Mouse (Mus musculus) midbrain, embryonic 15.5 days (tissue): ENCODE measurements at regions not wholly inside any gene's neighbourhood (a gene's known extent, or its start where the extent isn't known, plus 50 kb on each side); places are given as distances from the start of the nearest gene placed in this dataset.

Source experiments
- ATAC-seq: fragments of 200-750 bp; cut with Nextera tagmentation; replicated peaks from 2 replicates; pipeline ENCODE4 v1.8.0; 2017; ENCODE audit warnings: moderate TSS enrichment
- H3K27ac ChIP-seq: fragments of 300-500 bp; sonication (generic); 2 replicates; pipeline ENCODE4 v1.5.1; 2015; ENCODE audit warnings: mild to moderate bottlenecking, inconsistent platforms
- H3K27me3 ChIP-seq: fragments of 300-500 bp; sonication (generic); replicated peaks from 2 replicates; pipeline ENCODE4 v1.6.1; 2015; ENCODE audit warnings: inconsistent platforms
- H3K36me3 ChIP-seq: fragments of 300-500 bp; sonication (generic); replicated peaks from 2 replicates; pipeline ENCODE4 v1.6.1; 2015; ENCODE audit warnings: inconsistent platforms
- H3K4me1 ChIP-seq: fragments of 300-500 bp; sonication (generic); 2 replicates; pipeline ENCODE4 v1.6.1; 2015; ENCODE audit warnings: inconsistent platforms
- H3K4me2 ChIP-seq: fragments of 300-500 bp; sonication (generic); 2 replicates; pipeline ENCODE4 v1.6.1; 2015; ENCODE audit warnings: inconsistent platforms, mild to moderate bottlenecking, moderate library complexity
- H3K4me3 ChIP-seq: fragments of 300-500 bp; sonication (generic); 2 replicates; pipeline ENCODE4 v1.5.1; 2015; ENCODE audit warnings: mild to moderate bottlenecking, inconsistent platforms
- H3K9ac ChIP-seq: fragments of 300-500 bp; sonication (generic); 2 replicates; pipeline ENCODE4 v1.6.1; 2015; ENCODE audit warnings: mild to moderate bottlenecking, inconsistent platforms
- H3K9me3 ChIP-seq: fragments of 300-500 bp; sonication (generic); 2 replicates; pipeline ENCODE4 v1.6.1; 2016; ENCODE audit warnings: inconsistent platforms
- WGBS: fragments of 180-500 bp; shearing (Covaris S2); methylation state at CpG from one replicate; pipeline ENCODE4 v1.1.7; 2015; ENCODE audit warnings: mixed read lengths; 5-methylcytosine and 5-hydroxymethylcytosine counted together

DNA sequence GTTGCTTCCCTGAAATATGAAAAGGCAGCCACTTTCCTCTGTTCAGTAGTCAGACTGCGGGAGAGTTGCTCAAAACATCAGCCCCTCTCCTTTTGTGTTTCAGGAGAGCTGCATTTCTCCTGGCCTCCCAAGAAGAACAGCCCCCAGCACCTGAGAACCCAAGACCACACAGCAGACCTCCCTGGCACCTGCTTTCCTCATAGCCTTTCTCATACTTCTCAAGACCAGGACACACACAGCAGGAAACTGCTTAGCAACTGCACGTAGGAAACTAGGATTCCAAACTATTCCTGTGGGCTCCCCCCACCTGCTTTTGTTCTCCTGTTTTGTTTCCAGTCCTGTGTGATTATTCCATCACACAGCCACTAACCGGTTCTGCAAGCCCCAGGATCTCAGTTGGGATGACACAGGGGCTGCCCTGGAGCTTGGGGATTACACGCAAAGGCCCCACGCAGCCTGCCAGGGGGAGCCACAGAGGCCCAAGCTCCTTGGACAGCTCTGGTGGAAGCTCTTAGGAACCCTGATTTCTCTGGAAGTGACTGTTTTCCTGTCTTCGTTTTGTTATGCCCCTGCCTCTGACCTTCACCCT, 519.6 kb upstream of the Klf4 start:
- H3K4me1 ChIP-seq: peaks cover 5% of the 10 kb centered on the region; the same call in 1 of the 2 replicates
- 17% methylated on average over 6 of the region's 6 CpGs for WGBS
- no peaks in the 10 kb centered on the region for H3K27me3 ChIP-seq
- ATAC-seq: no peak
- no peaks in the 10 kb centered on the region for H3K9me3 ChIP-seq
- no peak overlapping the region for H3K9ac ChIP-seq
- no peak overlapping the region for H3K27ac ChIP-seq
- no peaks in the 10 kb centered on the region for H3K36me3 ChIP-seq
- no peak overlapping the region for H3K4me3 ChIP-seq
- H3K4me2 ChIP-seq: no peak overlapping the region

DNA sequence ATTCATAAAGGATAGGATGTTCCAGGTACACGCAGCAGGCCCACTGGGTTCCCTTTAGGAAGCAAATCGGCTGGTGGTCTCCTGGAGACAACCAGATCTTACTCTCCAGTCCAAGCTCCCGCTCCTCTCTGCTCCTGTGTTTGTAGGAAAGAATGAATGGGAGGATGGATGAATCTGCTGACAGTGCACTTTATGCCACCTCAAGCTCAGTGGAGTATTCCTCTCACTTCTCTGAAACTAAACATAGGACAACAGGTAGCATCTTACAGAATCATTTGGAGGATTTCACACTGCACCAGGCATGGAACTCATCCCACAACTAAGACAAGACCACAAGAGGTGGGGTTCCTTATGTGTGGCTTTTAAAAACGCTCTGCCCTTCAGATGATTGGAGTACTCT, 507.1 kb upstream of the Klf4 start:
- Histone ChIP-seq H3K27me3 (no peaks in the 10 kb centered on the region), H3K4me1 (no peaks in the 10 kb centered on the region), H3K9me3 (no peaks in the 10 kb centered on the region), H3K9ac (no peak overlapping the region), H3K4me2 (no peak overlapping the region), H3K4me3 (no peak overlapping the region), H3K36me3 (no peaks in the 10 kb centered on the region), H3K27ac (no peak overlapping the region)
- no peak for ATAC-seq
- WGBS: 93% methylated on average over 4 of the region's 4 CpGs

GRCm38 (mm10) chr4:56036334-56036733, 504.1 kb upstream of the Klf4 start:
- Histone ChIP-seq H3K4me1 (no peaks in the 10 kb centered on the region), H3K27me3 (no peaks in the 10 kb centered on the region), H3K27ac (no peak overlapping the region), H3K36me3 (no peaks in the 10 kb centered on the region), H3K9me3 (no peaks in the 10 kb centered on the region), H3K4me3 (no peak overlapping the region), H3K4me2 (no peak overlapping the region), H3K9ac (no peak overlapping the region)
- 88% methylated on average over 6 of the region's 6 CpGs for WGBS
- no peak for ATAC-seq

GRCm38 (mm10) chr4:56035543-56035942, 503.3 kb upstream of the Klf4 start:
- Histone ChIP-seq H3K27ac (no peak overlapping the region), H3K4me3 (no peak overlapping the region), H3K4me2 (no peak overlapping the region), H3K4me1 (no peaks in the 10 kb centered on the region), H3K27me3 (no peaks in the 10 kb centered on the region), H3K9me3 (no peaks in the 10 kb centered on the region), H3K36me3 (no peaks in the 10 kb centered on the region), H3K9ac (no peak overlapping the region)
- peak; percentile 69 for ATAC-seq
- 64% methylated on average over 5 of the region's 5 CpGs for WGBS

GRCm38 (mm10) chr4:56028441-56028840, 496.2 kb upstream of the Klf4 start:
- WGBS: 69% methylated on average over 3 of the region's 3 CpGs
- no peak overlapping the region for H3K27ac ChIP-seq
- H3K36me3 ChIP-seq: no peaks in the 10 kb centered on the region
- no peaks in the 10 kb centered on the region for H3K9me3 ChIP-seq
- H3K4me2 ChIP-seq: no peak overlapping the region
- no peak overlapping the region for H3K9ac ChIP-seq
- no peaks in the 10 kb centered on the region for H3K4me1 ChIP-seq
- no peak for ATAC-seq
- H3K4me3 ChIP-seq: no peak overlapping the region
- no peaks in the 10 kb centered on the region for H3K27me3 ChIP-seq

DNA sequence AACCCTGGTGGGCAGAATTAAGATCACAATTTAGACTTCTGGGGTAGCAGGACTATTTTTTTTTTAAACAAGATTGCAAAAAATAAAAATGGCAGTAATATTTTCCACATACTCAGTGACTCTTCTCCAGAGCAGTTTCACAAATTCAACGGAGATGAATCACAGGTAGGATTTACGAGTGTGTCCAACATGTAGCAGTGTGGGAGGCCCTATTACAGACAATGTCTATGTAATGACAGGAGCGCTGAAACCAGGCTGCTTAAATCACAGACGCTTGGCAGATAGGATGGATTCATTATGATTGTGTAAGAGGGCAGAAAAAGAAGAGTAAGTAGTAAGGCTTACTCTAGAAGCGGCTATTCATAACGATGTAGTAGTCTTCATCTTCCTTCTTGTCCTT, 495.0 kb upstream of the Klf4 start:
- ATAC-seq: no peak
- 92% methylated on average over 6 of the region's 6 CpGs for WGBS
- H3K27ac ChIP-seq: no peak overlapping the region
- H3K4me3 ChIP-seq: no peak overlapping the region
- H3K9ac ChIP-seq: no peak overlapping the region
- H3K36me3 ChIP-seq: no peaks in the 10 kb centered on the region
- H3K9me3 ChIP-seq: no peaks in the 10 kb centered on the region
- no peak overlapping the region for H3K4me2 ChIP-seq
- H3K4me1 ChIP-seq: no peaks in the 10 kb centered on the region
- no peaks in the 10 kb centered on the region for H3K27me3 ChIP-seq

DNA sequence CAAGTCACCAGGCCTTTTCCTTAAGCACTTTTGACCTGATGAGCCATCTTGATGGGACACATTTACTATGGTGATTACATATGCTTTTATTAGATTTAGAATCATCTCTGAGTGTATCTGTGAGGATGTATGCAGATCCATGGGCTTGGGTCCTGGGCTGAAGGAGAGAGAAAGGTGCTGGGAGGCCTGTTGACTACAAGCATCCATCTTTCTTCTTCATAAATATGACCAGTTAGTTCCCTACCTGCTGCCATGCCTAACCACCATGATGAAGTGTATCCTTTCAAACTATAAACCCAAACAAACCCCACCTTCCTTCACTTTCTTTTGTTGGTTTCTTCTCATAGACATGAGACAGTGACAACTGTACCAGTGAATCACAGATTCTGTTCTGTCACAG, 492.2 kb upstream of the Klf4 start:
- no peak for ATAC-seq

GRCm38 (mm10) chr4:56018212-56018611, 485.9 kb upstream of the Klf4 start:
- H3K27ac ChIP-seq: no peak overlapping the region
- WGBS: 96% methylated on average over 8 of the region's 8 CpGs
- ATAC-seq: no peak
- H3K36me3 ChIP-seq: no peaks in the 10 kb centered on the region
- no peak overlapping the region for H3K9ac ChIP-seq
- no peaks in the 10 kb centered on the region for H3K4me1 ChIP-seq
- H3K27me3 ChIP-seq: no peaks in the 10 kb centered on the region
- H3K9me3 ChIP-seq: no peaks in the 10 kb centered on the region
- no peak overlapping the region for H3K4me2 ChIP-seq
- no peak overlapping the region for H3K4me3 ChIP-seq

More for the DNA sequence above, 492.2 kb upstream of the Klf4 start:
- Histone ChIP-seq H3K9me3 (no peaks in the 10 kb centered on the region), H3K4me2 (no peak overlapping the region), H3K9ac (no peak overlapping the region), H3K27me3 (no peaks in the 10 kb centered on the region), H3K36me3 (no peaks in the 10 kb centered on the region), H3K27ac (no peak overlapping the region), H3K4me3 (no peak overlapping the region), H3K4me1 (no peaks in the 10 kb centered on the region)

DNA sequence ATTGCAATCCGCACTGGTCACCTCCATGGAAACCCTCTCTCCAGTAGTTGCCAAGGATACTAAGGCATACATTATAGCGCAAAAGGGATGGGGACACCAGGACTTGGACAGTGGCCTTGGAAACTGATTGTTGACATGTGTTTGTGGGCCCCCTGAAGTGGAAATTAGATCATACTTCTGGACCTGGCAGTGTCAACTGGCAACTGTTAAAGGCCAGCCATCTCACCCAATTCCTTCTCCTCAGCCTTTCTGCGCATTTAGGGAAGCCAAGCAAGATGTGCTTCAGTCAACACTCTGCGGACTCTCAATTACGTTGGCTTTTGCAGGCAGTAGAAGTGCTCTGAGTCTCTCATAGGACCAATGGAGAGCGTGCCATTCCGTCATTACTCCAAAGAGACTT, 483.2 kb upstream of the Klf4 start:
- no peak for ATAC-seq
- H3K4me3 ChIP-seq: no peak overlapping the region
- no peaks in the 10 kb centered on the region for H3K27me3 ChIP-seq
- H3K4me1 ChIP-seq: no peaks in the 10 kb centered on the region
- H3K4me2 ChIP-seq: no peak overlapping the region
- 89% methylated on average over 7 of the region's 7 CpGs for WGBS
- no peak overlapping the region for H3K9ac ChIP-seq
- no peaks in the 10 kb centered on the region for H3K36me3 ChIP-seq
- H3K9me3 ChIP-seq: no peaks in the 10 kb centered on the region
- no peak overlapping the region for H3K27ac ChIP-seq

DNA sequence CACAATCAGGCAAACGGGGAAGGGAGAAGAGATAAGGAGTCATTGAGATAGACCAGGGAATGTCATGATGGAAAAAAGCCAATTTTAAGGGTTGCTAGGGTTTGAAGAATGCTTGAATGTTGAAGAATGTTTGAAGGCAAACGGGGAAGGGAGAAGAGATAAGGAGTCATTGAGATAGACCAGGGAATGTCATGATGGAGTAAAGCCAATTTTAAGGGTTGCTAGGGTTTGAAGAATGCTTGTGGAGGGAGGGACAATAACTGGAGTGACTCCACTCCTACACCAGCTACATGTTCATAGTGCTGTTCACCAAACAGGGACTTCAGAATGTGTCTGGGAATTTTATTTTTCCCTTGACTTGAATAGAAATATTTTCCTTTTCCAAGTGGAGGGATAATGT, 476.0 kb upstream of the Klf4 start:
- no peaks in the 10 kb centered on the region for H3K9me3 ChIP-seq
- 84% methylated on average over 2 of the region's 2 CpGs for WGBS
- ATAC-seq: no peak

DNA sequence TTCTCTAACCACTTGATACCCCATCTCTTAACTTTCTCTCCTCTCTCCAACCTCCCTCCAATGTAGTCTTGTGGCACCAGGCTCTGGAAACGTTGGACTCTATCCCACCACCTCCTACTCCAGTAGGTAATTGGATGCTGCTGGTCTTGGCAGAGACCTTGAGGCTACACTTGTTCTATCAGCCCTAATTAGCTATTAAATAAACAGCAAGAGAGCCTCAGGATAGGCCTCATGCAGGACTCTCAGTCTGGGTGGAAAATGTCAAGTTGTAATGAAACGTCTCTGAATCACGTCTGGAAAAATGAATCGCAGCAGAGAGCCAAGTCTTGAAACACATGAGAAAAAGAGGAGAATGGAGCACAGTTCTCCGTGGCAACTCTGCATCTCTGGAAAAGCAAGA, 472.0 kb upstream of the Klf4 start:
- no peaks in the 10 kb centered on the region for H3K36me3 ChIP-seq
- no peaks in the 10 kb centered on the region for H3K27me3 ChIP-seq
- no peaks in the 10 kb centered on the region for H3K4me1 ChIP-seq
- WGBS: 70% methylated on average over 5 of the region's 5 CpGs
- H3K4me2 ChIP-seq: no peak overlapping the region
- ATAC-seq: no peak
- no peak overlapping the region for H3K9ac ChIP-seq
- H3K9me3 ChIP-seq: no peaks in the 10 kb centered on the region
- no peak overlapping the region for H3K27ac ChIP-seq
- no peak overlapping the region for H3K4me3 ChIP-seq

More for the DNA sequence above, 476.0 kb upstream of the Klf4 start:
- Histone ChIP-seq H3K36me3 (no peaks in the 10 kb centered on the region), H3K27me3 (no peaks in the 10 kb centered on the region), H3K9ac (no peak overlapping the region), H3K4me3 (no peak overlapping the region), H3K4me1 (no peaks in the 10 kb centered on the region), H3K4me2 (no peak overlapping the region), H3K27ac (no peak overlapping the region)

DNA sequence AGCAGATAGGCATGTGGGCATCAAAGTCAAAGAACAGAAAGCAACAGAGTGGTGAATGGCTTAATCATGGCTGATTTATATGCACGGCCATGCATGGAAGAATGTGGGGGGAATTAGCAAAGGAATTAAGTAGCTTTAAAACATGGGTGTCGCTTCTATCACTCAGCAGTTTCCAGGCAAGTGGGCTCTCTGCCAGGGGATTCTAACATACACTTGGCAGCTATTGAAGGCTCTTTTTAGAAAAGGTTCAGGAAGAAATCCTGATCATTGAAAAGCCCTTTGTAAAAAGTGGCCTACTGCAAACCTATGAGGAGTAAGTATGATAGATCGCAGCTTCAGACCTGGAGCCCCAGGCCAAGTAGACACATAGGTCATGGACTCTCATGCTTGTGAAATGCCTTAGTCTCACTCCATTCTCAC, 469.1 kb upstream of the Klf4 start:
- Histone ChIP-seq H3K4me1 (no peaks in the 10 kb centered on the region), H3K27ac (no peak overlapping the region), H3K9me3 (no peaks in the 10 kb centered on the region), H3K36me3 (no peaks in the 10 kb centered on the region), H3K27me3 (no peaks in the 10 kb centered on the region), H3K4me2 (no peak overlapping the region), H3K4me3 (no peak overlapping the region), H3K9ac (no peak overlapping the region)
- ATAC-seq: peak; percentile 42; the same call in 1 of the 2 replicates
- WGBS: 25% methylated on average over 3 of the region's 3 CpGs

GRCm38 (mm10) chr4:55984026-55984425, 451.8 kb upstream of the Klf4 start:
- no peaks in the 10 kb centered on the region for H3K9me3 ChIP-seq

More at GRCm38 (mm10) chr4:55984026-55984425, 451.8 kb upstream of the Klf4 start:
- Histone ChIP-seq H3K4me3 (no peak overlapping the region), H3K4me2 (no peak overlapping the region), H3K27me3 (no peaks in the 10 kb centered on the region), H3K9ac (no peak overlapping the region), H3K4me1 (no peaks in the 10 kb centered on the region), H3K36me3 (no peaks in the 10 kb centered on the region), H3K27ac (no peak overlapping the region)
- ATAC-seq: no peak
